Mouse (Mus musculus) right cerebral cortex, postnatal 14 days (tissue): ENCODE measurements around the gene Bicdl2.

Experiments used
- DNase-seq: peaks from one replicate; pipeline ENCODE4 v3.0.0; 2022

Bicdl2 gene

GRCm38 (mm10) chr17:23660117-23660875, at the start of gene Bicdl2:
TSS of gene Bicdl2 (plus strand) at chr17:23660506.
- DNase-seq, result no peak

GRCm38 (mm10) chr17:23617087-23617486, 43.2 kb upstream of the Bicdl2 start:
- DNase-seq, result no peak

GRCm38 (mm10) chr17:23620351-23620750, 40.0 kb upstream of the Bicdl2 start:
- DNase-seq, result no peak

- DNase-seq, result no peak
Measured at GRCm38 (mm10) chr17:23627813-23628212, 32.5 kb upstream of the Bicdl2 start.

- peak; percentile 83 for DNase-seq
Measured at GRCm38 (mm10) chr17:23630195-23631020, 29.9 kb upstream of the Bicdl2 start.

GRCm38 (mm10) chr17:23631241-23631640, 29.1 kb upstream of the Bicdl2 start:
- no peak for DNase-seq

- no peak for DNase-seq
Measured at GRCm38 (mm10) chr17:23644613-23645495, 15.5 kb upstream of the Bicdl2 start, which contains the start of gene Mmp25. TSS of gene Mmp25 (minus strand) at chr17:23645277.

- no peak for DNase-seq
Measured at GRCm38 (mm10) chr17:23645894-23646293, 14.4 kb upstream of the Bicdl2 start.

- no peak for DNase-seq
Measured at GRCm38 (mm10) chr17:23651363-23651762, 8.9 kb upstream of the Bicdl2 start.

GRCm38 (mm10) chr17:23653324-23653723, 7.0 kb upstream of the Bicdl2 start:
- no peak for DNase-seq

- no peak for DNase-seq
Measured at GRCm38 (mm10) chr17:23654001-23654400, 6.3 kb upstream of the Bicdl2 start.

GRCm38 (mm10) chr17:23654410-23654809, 5.9 kb upstream of the Bicdl2 start:
- DNase-seq, result no peak

GRCm38 (mm10) chr17:23658450-23658849, 1.9 kb upstream of the Bicdl2 start:
- no peak for DNase-seq

- no peak for DNase-seq
Measured at GRCm38 (mm10) chr17:23660876-23661200, 532 bp downstream of the Bicdl2 start.

- DNase-seq, result no peak
Measured at GRCm38 (mm10) chr17:23661526-23661925, 1.2 kb downstream of the Bicdl2 start.

- DNase-seq, result no peak
Measured at GRCm38 (mm10) chr17:23664556-23665021, 4.3 kb downstream of the Bicdl2 start.

- DNase-seq, result no peak
Measured at GRCm38 (mm10) chr17:23665511-23665910, 5.2 kb downstream of the Bicdl2 start.

- no peak for DNase-seq
Measured at GRCm38 (mm10) chr17:23670516-23671074, 10.3 kb downstream of the Bicdl2 start.

- no peak for DNase-seq
Measured at GRCm38 (mm10) chr17:23671519-23671918, 11.2 kb downstream of the Bicdl2 start.

- no peak for DNase-seq
Measured at GRCm38 (mm10) chr17:23672761-23673160, 12.5 kb downstream of the Bicdl2 start.

GRCm38 (mm10) chr17:23673424-23674073, 13.2 kb downstream of the Bicdl2 start, which contains the start of the genes Hcfc1r1 and Thoc6:
TSS of gene Hcfc1r1 (plus strand) at chr17:23673596.
TSS of gene Thoc6 (minus strand) at chr17:23673882.
- DNase-seq, result peak; percentile 91
